Mouse (Mus musculus) right cerebral cortex, postnatal 14 days (tissue): Measurements from ENCODE around the gene St6galnac4.
A peak's percentile ranks its signal among the peaks of the same experiment; 100 is the strongest.

Source experiments
- DNase-seq: peaks from one replicate; pipeline ENCODE4 v3.0.0; 2022

Gene St6galnac4

DNA sequence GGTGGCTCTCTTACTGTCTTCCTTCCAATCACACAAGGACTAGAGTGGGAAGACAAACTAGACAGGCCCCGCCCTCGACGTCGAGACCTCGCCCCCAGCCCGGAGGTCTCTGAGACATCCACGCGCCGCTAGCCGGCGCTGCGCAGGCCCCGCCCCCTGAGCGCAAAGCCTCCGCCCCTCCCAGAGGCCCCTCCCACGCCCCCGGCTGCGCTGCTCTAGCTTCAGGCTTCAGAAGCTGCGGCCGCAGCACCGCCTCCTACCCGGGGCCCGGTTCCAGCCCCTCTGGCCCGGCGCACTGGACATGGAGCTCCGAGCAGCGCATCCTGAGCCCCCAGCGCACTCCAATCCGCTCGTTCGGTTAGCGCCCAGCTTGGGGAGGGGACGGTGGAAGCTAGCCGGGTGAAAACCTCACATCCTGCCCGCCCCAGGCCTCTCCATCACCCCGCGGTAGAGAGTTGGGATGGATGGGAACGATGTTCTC, at the start of gene St6galnac4:
TSS of gene St6galnac4 (plus strand) at position 225 of the 481 bp plus-strand sequence.
- peak; percentile 92 for DNase-seq

GRCm38 (mm10) chr2:32537360-32537905, 49.5 kb upstream of the St6galnac4 start:
- no peak for DNase-seq

GRCm38 (mm10) chr2:32537941-32538340, 49.0 kb upstream of the St6galnac4 start:
- no peak for DNase-seq

DNA sequence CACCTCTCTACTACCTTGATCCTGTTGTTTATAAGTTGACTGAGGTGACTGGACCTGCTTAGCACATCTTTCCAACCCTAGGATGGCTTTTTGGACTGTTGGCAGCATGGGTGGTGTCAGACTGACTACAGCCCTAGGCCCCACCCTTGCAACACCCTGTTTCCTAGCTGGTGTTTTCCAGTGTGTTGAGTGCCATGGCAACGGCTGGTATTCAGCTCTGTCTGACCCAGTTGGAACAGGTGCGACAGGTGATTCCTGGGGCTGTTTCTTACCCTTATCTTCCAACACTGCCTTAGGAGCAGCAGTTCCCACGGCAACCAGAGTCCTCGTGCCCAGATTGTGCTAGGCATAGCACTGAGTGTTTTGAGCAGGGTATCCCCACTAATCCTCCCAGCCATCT, 48.4 kb upstream of the St6galnac4 start:
- no peak for DNase-seq

GRCm38 (mm10) chr2:32539452-32539981, 47.4 kb upstream of the St6galnac4 start:
- DNase-seq = no peak

DNA sequence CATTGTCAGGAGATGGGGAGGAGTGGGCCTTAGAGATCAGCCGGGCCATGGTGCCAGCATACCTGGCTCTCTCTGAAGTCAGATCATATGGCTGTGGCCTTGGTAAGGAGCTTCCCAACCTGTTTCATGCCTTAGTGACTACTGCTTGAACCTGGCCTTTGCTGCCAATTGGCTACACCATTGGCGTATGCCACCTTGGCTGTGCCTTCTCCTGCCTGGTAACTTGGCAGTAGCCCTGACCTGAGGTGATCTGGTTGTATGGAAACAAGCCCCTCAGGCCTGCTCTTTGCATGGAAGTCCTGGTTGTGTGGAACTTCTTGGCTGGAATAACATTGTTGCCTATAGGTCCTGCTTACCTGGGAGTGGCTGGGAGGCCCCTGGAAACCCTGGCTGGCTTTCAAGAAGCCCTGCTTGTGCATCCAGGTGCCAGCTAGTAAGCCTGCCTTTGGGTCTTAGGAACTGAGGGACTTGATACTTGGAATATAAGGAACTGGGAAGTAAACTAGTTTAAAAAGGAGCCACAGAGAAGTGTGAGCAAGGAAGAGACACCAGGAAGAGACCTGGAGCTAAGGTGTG, 45.5 kb upstream of the St6galnac4 start:
- DNase-seq = no peak

- no peak for DNase-seq
These were observed 44.8 kb upstream of the St6galnac4 start for GRCm38 (mm10) chr2:32541986-32542573.

GRCm38 (mm10) chr2:32543031-32543449, 43.9 kb upstream of the St6galnac4 start:
- no peak for DNase-seq

GRCm38 (mm10) chr2:32546951-32547350, 39.9 kb upstream of the St6galnac4 start:
- no peak for DNase-seq

- DNase-seq = no peak
These were observed 39.5 kb upstream of the St6galnac4 start for GRCm38 (mm10) chr2:32547380-32547779.

DNA sequence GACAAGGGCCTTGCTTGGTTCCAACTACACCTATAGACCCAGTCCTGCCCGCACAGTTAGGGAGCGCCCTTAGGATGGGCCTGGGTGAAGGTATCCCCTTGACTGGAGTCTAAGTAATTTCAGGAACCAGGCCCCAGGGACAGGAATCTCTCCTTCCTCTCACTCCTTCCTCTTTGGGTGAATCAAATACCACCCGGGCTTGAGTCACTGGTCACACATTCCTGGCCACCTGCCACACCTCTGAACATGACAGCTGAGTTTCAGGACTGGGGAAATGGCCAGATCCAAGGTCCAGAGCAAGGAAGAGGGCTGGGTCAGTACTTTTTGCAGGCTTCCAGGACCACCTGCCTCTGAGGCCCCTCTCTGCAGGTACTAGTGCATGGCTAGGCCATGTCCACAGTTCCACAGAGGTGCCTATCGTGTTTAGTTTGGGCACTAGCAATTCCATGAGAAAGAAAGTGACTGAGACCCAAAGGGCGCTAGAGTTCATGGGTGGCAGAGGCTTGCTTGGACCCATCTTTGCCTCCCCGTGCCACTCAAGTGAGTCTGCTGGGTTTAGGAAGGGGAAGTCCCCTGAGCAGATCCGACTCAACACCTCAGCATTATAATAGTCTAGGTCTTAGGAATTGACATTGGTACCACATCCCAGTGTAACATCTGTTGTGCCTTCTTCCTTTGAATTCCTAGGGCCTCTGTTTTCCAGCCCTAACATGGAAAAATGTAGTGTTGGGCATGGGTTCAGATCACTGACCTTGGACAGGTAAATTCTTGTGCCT, 38.7 kb upstream of the St6galnac4 start:
- DNase-seq = no peak

GRCm38 (mm10) chr2:32549171-32549570, 37.7 kb upstream of the St6galnac4 start:
- DNase-seq = no peak

GRCm38 (mm10) chr2:32549764-32550163, 37.1 kb upstream of the St6galnac4 start:
- no peak for DNase-seq

DNA sequence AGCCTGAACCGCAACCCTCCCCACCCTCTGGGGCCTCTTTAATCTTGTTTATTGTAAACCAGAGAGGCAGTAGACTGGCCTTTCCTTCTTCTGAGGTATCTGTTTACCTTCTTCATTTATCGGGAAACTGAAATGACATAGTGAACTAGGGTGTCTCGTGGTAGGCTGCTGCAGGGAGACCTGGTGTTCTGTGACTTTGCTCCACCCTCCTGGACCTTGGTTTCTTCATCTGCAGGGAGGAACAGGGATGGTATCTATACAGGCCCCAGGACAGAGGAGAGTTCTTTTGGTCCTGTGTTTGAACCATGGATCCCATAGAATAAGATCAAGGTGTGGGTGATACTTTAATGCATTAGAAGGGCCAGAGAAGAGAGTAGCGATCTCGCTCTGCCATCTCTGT, 35.7 kb upstream of the St6galnac4 start:
- DNase-seq = no peak

GRCm38 (mm10) chr2:32553592-32554148, 33.2 kb upstream of the St6galnac4 start:
- DNase-seq = no peak

DNA sequence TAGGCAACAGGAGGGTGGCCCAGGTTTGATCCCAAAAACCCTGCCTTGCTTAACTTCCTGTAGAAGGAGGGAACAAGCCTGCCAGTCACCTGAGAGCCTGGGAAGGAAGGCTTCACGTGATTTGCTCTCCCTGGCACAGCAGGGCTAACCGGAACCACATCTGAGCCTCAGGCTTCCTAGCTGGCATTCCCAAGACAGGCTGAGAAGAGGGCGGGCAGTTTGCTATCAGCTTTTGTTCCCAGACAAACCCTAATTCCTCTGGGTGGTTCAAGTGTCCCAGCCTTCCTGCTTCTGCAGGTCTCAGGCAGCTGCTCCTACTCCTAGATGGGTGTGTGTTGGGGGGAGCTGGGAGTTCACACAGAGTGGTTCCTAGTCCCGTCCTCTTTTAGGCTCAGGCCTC, 31.4 kb upstream of the St6galnac4 start:
- no peak for DNase-seq

GRCm38 (mm10) chr2:32556019-32556418, 30.9 kb upstream of the St6galnac4 start:
- no peak for DNase-seq

GRCm38 (mm10) chr2:32559570-32559969, 27.3 kb upstream of the St6galnac4 start:
- no peak for DNase-seq

- peak; percentile 56 for DNase-seq
These were observed 20.3 kb upstream of the St6galnac4 start for GRCm38 (mm10) chr2:32566536-32567063.

DNA sequence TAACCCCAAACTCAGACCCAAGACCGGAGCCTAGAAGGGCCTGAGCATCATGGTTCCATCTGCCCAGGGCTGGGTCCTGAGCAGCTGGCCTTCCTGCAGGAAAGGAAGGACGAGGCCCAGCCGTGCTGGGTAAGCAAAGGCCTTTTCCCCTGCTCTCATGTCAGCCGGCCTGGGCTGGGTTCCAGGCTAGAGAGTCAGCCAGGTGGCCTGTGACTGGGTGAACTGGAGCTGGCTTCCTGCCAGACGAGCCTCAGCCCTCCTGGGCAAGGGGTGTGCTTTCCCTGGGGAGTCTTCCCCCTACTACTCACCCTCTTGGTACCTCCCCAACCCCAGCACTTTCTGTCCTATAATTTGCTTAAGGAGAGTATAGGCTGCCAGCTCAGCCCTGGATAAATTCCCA, 18.7 kb upstream of the St6galnac4 start:
- no peak for DNase-seq

DNA sequence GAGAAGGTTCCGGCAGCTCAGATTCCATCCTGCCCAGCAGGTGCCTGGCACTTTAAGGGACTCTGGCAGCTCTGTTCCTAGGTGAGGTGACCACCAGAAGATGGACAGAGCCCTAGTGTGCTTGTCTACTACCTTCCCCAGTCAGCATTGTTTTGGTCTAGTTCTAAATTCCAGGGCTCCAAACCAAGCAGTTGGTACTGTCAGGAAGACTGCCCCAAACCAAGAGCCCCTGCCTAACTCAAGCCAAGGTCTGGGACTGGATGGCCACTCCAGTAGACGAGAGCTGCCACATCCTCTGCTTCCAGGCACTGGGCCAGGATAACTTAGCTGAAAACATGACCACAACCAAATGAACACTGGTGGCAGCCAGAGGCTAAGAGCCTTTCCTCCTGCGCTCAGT, 18.0 kb upstream of the St6galnac4 start:
- DNase-seq = no peak

- peak; percentile 87 for DNase-seq
These were observed 16.0 kb upstream of the St6galnac4 start, which contains the start of gene Dpm2 for GRCm38 (mm10) chr2:32570698-32571494. Gene Dpm2 (plus strand): TSS chr2:32570858.
